Mouse (Mus musculus): ENCODE measurements around the gene Chrm4.

DNA sequence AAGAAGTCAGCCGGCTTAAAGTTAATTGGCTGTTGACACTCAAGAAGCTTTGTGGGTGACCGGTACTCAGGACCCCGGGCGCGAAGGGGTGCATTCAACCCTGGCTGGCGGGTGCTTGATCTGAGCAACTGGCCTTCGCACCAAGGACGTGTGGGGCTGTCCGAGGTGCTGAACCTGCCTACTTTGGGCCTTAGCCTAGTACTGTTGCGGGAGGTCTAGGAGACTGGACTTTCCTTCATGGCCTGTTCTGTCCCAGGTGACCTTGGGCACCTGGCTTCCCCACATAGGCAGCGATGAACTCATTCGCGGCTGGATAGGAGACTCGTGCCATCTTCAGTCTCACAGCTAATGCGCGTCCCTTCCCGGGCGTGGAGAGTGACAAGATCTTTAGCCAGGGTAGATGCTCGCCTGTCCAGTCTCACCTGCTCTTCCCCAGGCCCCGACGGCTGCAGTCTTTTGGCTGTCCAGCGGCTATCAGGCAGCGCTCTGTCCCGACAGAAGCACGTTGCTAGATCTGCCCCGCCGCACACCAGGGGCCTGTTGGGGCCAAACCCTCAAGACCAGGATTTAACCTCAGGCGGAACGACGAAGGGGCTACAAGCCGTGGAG, 5.8 kb upstream of the Chrm4 start:
- TF ChIP-seq CTCF (IDR thresholded peaks at IDR 0.05; ENCODE audit: insufficient read depth, low read depth, low read length) = no peak
- TF ChIP-seq POLR2A (IDR thresholded peaks at IDR 0.05; ENCODE audit: insufficient read depth, low read depth, low read length) = no peak
